Mouse (Mus musculus) lung, embryonic 16.5 days (tissue): ENCODE measurements around the gene Rprd1b. TPM values are rescaled to one million over a fixed set of nuclear protein-coding genes. Genes with fewer than 3 reads are reported as not detected.

ENCODE experiments used
- ATAC-seq: fragments of 200-750 bp; cut with Nextera tagmentation; 2 replicates; pipeline ENCODE4 v1.8.0; 2017; ENCODE audit warnings: low read depth, mild to moderate bottlenecking, moderate library complexity
- H3K27ac ChIP-seq: fragments of 300-500 bp; sonication (generic); 2 replicates; pipeline ENCODE4 v1.5.1; 2014; ENCODE audit warnings: mild to moderate bottlenecking, control low read depth, low read length
- H3K27me3 ChIP-seq: fragments of 300-500 bp; sonication (generic); 2 replicates; pipeline ENCODE4 v1.6.1; 2014; ENCODE audit warnings: low read depth, low read length, mixed read lengths; ENCODE audit not compliant: control insufficient read depth, insufficient read depth
- H3K36me3 ChIP-seq: fragments of 300-500 bp; sonication (generic); 2 replicates; pipeline ENCODE4 v1.6.1; 2014; ENCODE audit warnings: low read length; ENCODE audit not compliant: control insufficient read depth, insufficient read depth
- H3K4me1 ChIP-seq: fragments of 300-500 bp; sonication (generic); replicated peaks from 2 replicates; pipeline ENCODE4 v1.6.1; 2014; ENCODE audit warnings: low read length, mixed read lengths; ENCODE audit not compliant: control insufficient read depth, insufficient read depth
- H3K4me2 ChIP-seq: fragments of 300-500 bp; sonication (generic); 2 replicates; pipeline ENCODE4 v1.6.1; 2014; ENCODE audit warnings: low read depth, low read length, control low read depth
- H3K4me3 ChIP-seq: fragments of 300-500 bp; sonication (generic); 2 replicates; pipeline ENCODE4 v1.5.1; 2014; ENCODE audit warnings: mild to moderate bottlenecking, low read length, control low read depth
- H3K9ac ChIP-seq: fragments of 300-500 bp; sonication (generic); 2 replicates; pipeline ENCODE4 v1.6.1; 2014; ENCODE audit warnings: low read length, control low read depth
- H3K9me3 ChIP-seq: fragments of 300-500 bp; sonication (generic); 2 replicates; pipeline ENCODE4 v1.6.1; 2016; ENCODE audit warnings: low read length; ENCODE audit not compliant: control insufficient read depth
- WGBS: fragments of 180-500 bp; shearing (Covaris S2); extraction: QIAGEN DNeasy Blood & Tissue Kit; methylation state at CpG from one replicate; pipeline ENCODE4 v1.1.7; 2014; 5-methylcytosine and 5-hydroxymethylcytosine counted together
- polyA plus RNA-seq: library from polyadenylated mRNA; unstranded; fragments of >200 nt; fragmentation: Nextera tagmentation; extraction: Ambion mirVana; gene quantifications from 2 replicates; pipeline ENCODE4 v1.2.1, GENCODE M21; 2015

Gene Rprd1b
- polyA plus RNA-seq, 1 experiment from 2014 or later: 43.4 TPM

GRCm38 (mm10) chr2:157992501-157992900 lies 35.8 kb upstream of the Rprd1b start:
- Histone ChIP-seq H3K4me3 (no peak overlapping the region), H3K9ac (no peak overlapping the region), H3K4me2 (no peak overlapping the region), H3K4me1 (no peaks in the 10 kb centered on the region), H3K27ac (no peak overlapping the region), H3K27me3 (no peaks in the 10 kb centered on the region), H3K36me3 (peaks cover 9% of the 10 kb centered on the region), H3K9me3 (no peaks in the 10 kb centered on the region)
- ATAC-seq: no peak
- WGBS: 91% methylated on average over 4 of the region's 4 CpGs

- 76% methylated on average over 3 of the region's 3 CpGs for WGBS
- Histone ChIP-seq H3K27me3 (no peaks in the 10 kb centered on the region), H3K36me3 (peaks cover 4% of the 10 kb centered on the region), H3K9me3 (no peaks in the 10 kb centered on the region), H3K4me2 (no peak overlapping the region), H3K4me3 (no peak overlapping the region), H3K9ac (no peak overlapping the region), H3K4me1 (no peaks in the 10 kb centered on the region; the same call in 1 of the 2 replicates), H3K27ac (no peak overlapping the region)
- no peak for ATAC-seq
Observed at GRCm38 (mm10) chr2:157998817-157999216, 29.5 kb upstream of the Rprd1b start.

- Histone ChIP-seq H3K4me1 (no peaks in the 10 kb centered on the region; the same call in 1 of the 2 replicates), H3K36me3 (peaks cover 3% of the 10 kb centered on the region), H3K27me3 (no peaks in the 10 kb centered on the region), H3K27ac (peak overlapping the region; percentile 31; the same call in 1 of the 2 replicates), H3K9me3 (no peaks in the 10 kb centered on the region), H3K4me2 (no peak overlapping the region), H3K9ac (no peak overlapping the region), H3K4me3 (no peak overlapping the region)
- ATAC-seq: peak; percentile 70
- WGBS: 48% methylated on average over 6 of the region's 6 CpGs
Observed at GRCm38 (mm10) chr2:158004620-158005019, 23.7 kb upstream of the Rprd1b start.

- WGBS: 93% methylated on average over 4 of the region's 4 CpGs
- no peak overlapping the region for H3K4me3 ChIP-seq
- peaks cover 3% of the 10 kb centered on the region for H3K36me3 ChIP-seq
- H3K9me3 ChIP-seq: no peaks in the 10 kb centered on the region
- no peak overlapping the region for H3K27ac ChIP-seq
- H3K27me3 ChIP-seq: no peaks in the 10 kb centered on the region
- no peak overlapping the region for H3K4me2 ChIP-seq
- no peaks in the 10 kb centered on the region; the same call in 1 of the 2 replicates for H3K4me1 ChIP-seq
- H3K9ac ChIP-seq: no peak overlapping the region
- no peak for ATAC-seq
Observed at GRCm38 (mm10) chr2:158005641-158006040, 22.7 kb upstream of the Rprd1b start.

- no peaks in the 10 kb centered on the region for H3K9me3 ChIP-seq
- no peaks in the 10 kb centered on the region for H3K4me1 ChIP-seq
- H3K27me3 ChIP-seq: no peaks in the 10 kb centered on the region
- no peak overlapping the region for H3K27ac ChIP-seq
- no peak overlapping the region for H3K9ac ChIP-seq
- no peak overlapping the region for H3K4me3 ChIP-seq
- ATAC-seq: no peak
- WGBS: 75% methylated on average over 7 of the region's 7 CpGs
- H3K4me2 ChIP-seq: no peak overlapping the region
- H3K36me3 ChIP-seq: peaks cover 3% of the 10 kb centered on the region
Observed at GRCm38 (mm10) chr2:158009373-158009772, 18.9 kb upstream of the Rprd1b start.

GRCm38 (mm10) chr2:158012608-158013007 lies 15.7 kb upstream of the Rprd1b start:
- Histone ChIP-seq H3K4me2 (no peak overlapping the region), H3K36me3 (no peaks in the 10 kb centered on the region), H3K27me3 (no peaks in the 10 kb centered on the region), H3K9ac (no peak overlapping the region), H3K27ac (no peak overlapping the region), H3K4me1 (no peaks in the 10 kb centered on the region), H3K4me3 (no peak overlapping the region), H3K9me3 (no peaks in the 10 kb centered on the region)
- ATAC-seq: no peak
- WGBS: 79% methylated on average over 3 of the region's 3 CpGs

- no peak overlapping the region for H3K27ac ChIP-seq
- H3K4me1 ChIP-seq: no peaks in the 10 kb centered on the region
- H3K4me2 ChIP-seq: no peak overlapping the region
- ATAC-seq: no peak
- WGBS: 79% methylated on average over 4 of the region's 4 CpGs
- no peaks in the 10 kb centered on the region for H3K9me3 ChIP-seq
- no peaks in the 10 kb centered on the region for H3K27me3 ChIP-seq
- H3K9ac ChIP-seq: no peak overlapping the region
- H3K36me3 ChIP-seq: no peaks in the 10 kb centered on the region
- no peak overlapping the region for H3K4me3 ChIP-seq
Observed at GRCm38 (mm10) chr2:158017330-158017729, 11.0 kb upstream of the Rprd1b start.

- no peaks in the 10 kb centered on the region for H3K27me3 ChIP-seq
- ATAC-seq: no peak
- H3K4me1 ChIP-seq: peaks cover 24% of the 10 kb centered on the region
- H3K4me3 ChIP-seq: peak overlapping the region; percentile 67
- no peaks in the 10 kb centered on the region for H3K36me3 ChIP-seq
- H3K4me2 ChIP-seq: peak overlapping the region; percentile 70
- peak overlapping the region; percentile 87 for H3K27ac ChIP-seq
- H3K9me3 ChIP-seq: no peaks in the 10 kb centered on the region
- 1% methylated on average over 16 of the region's 16 CpGs for WGBS
- peak overlapping the region; percentile 83 for H3K9ac ChIP-seq
Observed at GRCm38 (mm10) chr2:158027855-158028353, 393 bp upstream of the Rprd1b start.

- no peaks in the 10 kb centered on the region for H3K9me3 ChIP-seq
- no peaks in the 10 kb centered on the region for H3K27me3 ChIP-seq
- H3K9ac ChIP-seq: peak overlapping the region; percentile 83
- ATAC-seq: no peak
- peak overlapping the region; percentile 67 for H3K4me3 ChIP-seq
- H3K36me3 ChIP-seq: no peaks in the 10 kb centered on the region
- peak overlapping the region; percentile 89 for H3K4me2 ChIP-seq
- whole genome bisulfite sequencing: 67% methylated on average over 7 of the region's 7 CpGs
- peaks cover 24% of the 10 kb centered on the region for H3K4me1 ChIP-seq
- H3K27ac ChIP-seq: no peak overlapping the region
Observed at GRCm38 (mm10) chr2:158030007-158030406, 1.7 kb downstream of the Rprd1b start.

GRCm38 (mm10) chr2:158035813-158036212 lies 7.5 kb downstream of the Rprd1b start:
- Histone ChIP-seq H3K9ac (no peak overlapping the region), H3K9me3 (no peaks in the 10 kb centered on the region), H3K27me3 (no peaks in the 10 kb centered on the region), H3K4me2 (no peak overlapping the region), H3K27ac (no peak overlapping the region), H3K4me1 (peaks cover 6% of the 10 kb centered on the region), H3K36me3 (peaks cover 10% of the 10 kb centered on the region), H3K4me3 (no peak overlapping the region)
- 80% methylated on average over 2 of the region's 2 CpGs for WGBS
- ATAC-seq: no peak
